10 mouse cellular contexts compared by ENCODE assay signal in the genomic region with DNA sequence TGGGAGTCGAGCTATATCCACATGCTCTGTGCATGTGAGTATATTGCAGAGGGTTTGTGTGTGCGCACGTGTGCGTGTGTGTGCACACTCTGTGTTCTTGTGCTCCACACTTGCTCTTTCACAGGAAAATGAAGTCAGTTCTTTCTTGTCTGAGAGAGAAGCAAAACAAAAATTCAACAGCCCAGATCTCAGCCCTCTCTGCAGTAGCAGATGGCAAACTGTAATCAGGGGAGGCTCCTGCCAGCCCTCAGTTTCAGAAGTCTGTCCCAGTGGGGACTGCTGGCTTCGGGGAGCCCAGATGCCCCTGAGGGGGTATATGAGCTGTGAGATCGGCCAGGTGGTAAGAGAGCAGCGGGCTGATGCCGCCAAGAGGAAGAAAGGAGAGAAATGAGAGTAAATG.
DNase-seq lines count a peak whose midpoint lies in the region; ATAC-seq and TF ChIP-seq lines count a peak whose summit lies in the region.
"Had no signal": no experiment of that assay in that cellular context is flagged by ENCODE, and none has a peak within 500 bp of the region (broad histone marks: within the 10 kb centered on the region; RNA-seq: fewer than 3 reads in every experiment).

No protein-coding gene starts in this region.

- H3K27ac ChIP-seq in cerebellum, adult 2 months (ENCODE audit: insufficient read depth, low read length): peak overlapping the region; percentile 98
- peak overlapping the region; percentile 49 for H3K27ac ChIP-seq in hindbrain, embryonic 16.5 days (ENCODE audit: low read depth, low read length)

- TF ChIP-seq CTCF in cerebellum, adult 2 months (IDR thresholded peaks at IDR 0.05; ENCODE audit: borderline replicate concordance, insufficient read depth, low read depth, low read length): no peak

- WGBS in cerebellum, adult 2 months: 12% methylated on average over 8 of the region's 8 CpGs
- 38% methylated on average over 8 of the region's 8 CpGs for WGBS in hindbrain, embryonic 16.5 days

- H3K9me3 ChIP-seq in hindbrain, embryonic 16.5 days (ENCODE audit: control insufficient read depth, low read length): no peaks in the 10 kb centered on the region
- H3K9me3 ChIP-seq: megakaryocyte, embryonic 14.5 days had no signal

- peak; percentile 38 for DNase-seq in left cerebral cortex, adult 11 months (ENCODE audit: low spot score)
- DNase-seq in left cerebral cortex, adult 8-10 months (ENCODE audit: low spot score in 2 of 2): no peak
- DNase-seq in cerebellum, adult 2 months: peak; percentile 81 to 89
- DNase-seq in spleen, postnatal 36 days (ENCODE audit: low spot score in 2 of 2): peak; percentile 67 to 69
- DNase-seq in yolk sac, embryonic 10.5 days (ENCODE audit: low spot score): no peak
- DNase-seq in kidney, postnatal 36 days: no peak
- DNase-seq: kidney, adult 11 months had no signal

- H3K9ac ChIP-seq in hindbrain, embryonic 16.5 days (ENCODE audit: low read depth, low read length): no peak overlapping the region

- 0 out of 2 replicates have a peak, but pooled peaks have one; percentile 12 for TF ChIP-seq POLR2A in cerebellum, adult 2 months (IDR thresholded peaks at IDR 0.05; ENCODE audit: borderline replicate concordance, insufficient read depth, low read length)

- H3K27me3 ChIP-seq in cerebellum, adult 2 months (ENCODE audit: control insufficient read depth, insufficient read depth, low read length): no peaks in the 10 kb centered on the region
- H3K27me3 ChIP-seq in hindbrain, embryonic 16.5 days (replicated peaks; ENCODE audit: control insufficient read depth, insufficient read depth, low read length): no peaks in the 10 kb centered on the region
- H3K27me3 ChIP-seq: megakaryocyte, embryonic 14.5 days had no signal

- peaks cover 58% of the 10 kb centered on the region for H3K4me1 ChIP-seq in cerebellum, adult 2 months (ENCODE audit: control insufficient read depth, insufficient read depth, low read length)
- H3K4me1 ChIP-seq in hindbrain, embryonic 16.5 days (ENCODE audit: control insufficient read depth, insufficient read depth, low read depth, low read length): peaks cover 55% of the 10 kb centered on the region

- H3K36me3 ChIP-seq in hindbrain, embryonic 16.5 days (ENCODE audit: control insufficient read depth, insufficient read depth, low read length): no peaks in the 10 kb centered on the region

- H3K4me2 ChIP-seq in hindbrain, embryonic 16.5 days (ENCODE audit: low read length): no peak overlapping the region

- ATAC-seq in hindbrain, embryonic 16.5 days: no peak; the same call in 1 of the 2 replicates
- ATAC-seq in erythroid progenitor cell, adult 5-6 weeks (replicated peaks; ENCODE audit: low FRiP score, poor library complexity, severe bottlenecking): no peak

- H3K4me3 ChIP-seq in cerebellum, adult 2 months (replicated peaks; ENCODE audit: insufficient read depth, low read depth, low read length): peak overlapping the region; percentile 23
- H3K4me3 ChIP-seq in hindbrain, embryonic 16.5 days (ENCODE audit: low read length): no peak overlapping the region
- H3K4me3 ChIP-seq: megakaryocyte, embryonic 14.5 days had no signal

Comparison
In these comparisons a context has a peak if more than half of its experiments do, and no peak if none do; other contexts are left out.
1. DNase-seq: peak in left cerebral cortex, adult 11 months (single experiment), cerebellum, adult 2 months (2 of 2) and spleen, postnatal 36 days (2 of 2); none in left cerebral cortex, adult 8-10 months (0 of 2), yolk sac, embryonic 10.5 days (single experiment) and kidney, postnatal 36 days (0 of 2).